Mouse (Mus musculus): ENCODE results near the gene Gal3st4.

- TF ChIP-seq CTCF (conservative IDR thresholded peaks at IDR 0.05; ENCODE audit: low read length) (no peak), NANOG (IDR thresholded peaks at IDR 0.05; ENCODE audit: borderline replicate concordance, low read length) (no peak)
Observed at GRCm38 (mm10) chr5:138223287-138223686, 49.4 kb downstream of the Gal3st4 start.

Measured in E14TG2a.4 (cell line).